Mouse (Mus musculus) heart, postnatal 0 days (tissue): ENCODE data around the gene Cdh22. TPM values are rescaled to one million over a fixed set of nuclear protein-coding genes. Genes with fewer than 3 reads are reported as not detected.
A peak's percentile ranks its signal among the peaks of the same experiment; 100 is the strongest.

Experiments
- ATAC-seq: fragments of 200-750 bp; cut with Nextera tagmentation; 2 replicates; pipeline ENCODE4 v1.8.0; 2017; ENCODE audit warnings: low read depth, moderate number of reproducible peaks, moderate library complexity; ENCODE audit not compliant: insufficient read depth
- DNase-seq: peaks from one replicate; pipeline ENCODE4 v3.0.0-alpha.2; 2016; ENCODE audit warnings: low spot score
- H3K27ac ChIP-seq: fragments of 300-500 bp; sonication (generic); 2 replicates; pipeline ENCODE4 v1.5.1; 2014; ENCODE audit warnings: low read depth, mild to moderate bottlenecking
- H3K27me3 ChIP-seq: fragments of 300-500 bp; sonication (generic); 2 replicates; pipeline ENCODE4 v1.6.1; 2014; ENCODE audit warnings: low read length, mixed read lengths; ENCODE audit not compliant: control insufficient read depth, insufficient read depth
- H3K36me3 ChIP-seq: fragments of 300-500 bp; sonication (generic); replicated peaks from 2 replicates; pipeline ENCODE4 v1.6.1; 2014; ENCODE audit warnings: low read length, mixed read lengths; ENCODE audit not compliant: control insufficient read depth, insufficient read depth
- H3K4me1 ChIP-seq: fragments of 300-500 bp; sonication (generic); 2 replicates; pipeline ENCODE4 v1.6.1; 2014; ENCODE audit warnings: antibody characterized with exemption; ENCODE audit not compliant: control insufficient read depth, insufficient read depth
- H3K4me2 ChIP-seq: fragments of 300-500 bp; sonication (generic); 2 replicates; pipeline ENCODE4 v1.6.1; 2014; ENCODE audit warnings: low read depth, mild to moderate bottlenecking, low read length, moderate library complexity
- H3K4me3 ChIP-seq: fragments of 300-500 bp; sonication (generic); 2 replicates; pipeline ENCODE4 v1.5.1; 2014; ENCODE audit warnings: low read depth, low read length
- H3K9ac ChIP-seq: fragments of 300-500 bp; sonication (generic); replicated peaks from 2 replicates; pipeline ENCODE4 v1.6.1; 2014; ENCODE audit warnings: low read depth, low read length, mixed read lengths
- H3K9me3 ChIP-seq: fragments of 300-500 bp; sonication (generic); replicated peaks from 2 replicates; pipeline ENCODE4 v1.6.1; 2016; ENCODE audit warnings: low read length; ENCODE audit not compliant: control insufficient read depth
- CTCF ChIP-seq: IDR thresholded peaks from 2 replicates; pipeline ENCODE4 v1.5.1; 2016; ENCODE audit warnings: antibody characterized with exemption, control low read depth, low read depth
- EP300 ChIP-seq: IDR thresholded peaks from 2 replicates; pipeline ENCODE4 v1.6.1; 2016; ENCODE audit warnings: antibody characterized with exemption, low read depth
- WGBS: fragments of 180-500 bp; shearing (Covaris S2); extraction: QIAGEN DNeasy Blood & Tissue Kit; methylation state at CpG from one replicate; pipeline ENCODE4 v1.1.7; 2014; 5-methylcytosine and 5-hydroxymethylcytosine counted together
- polyA plus RNA-seq: library from polyadenylated mRNA; unstranded; fragments of >200 nt; fragmentation: Nextera tagmentation; extraction: Ambion mirVana; gene quantifications from 2 replicates; pipeline ENCODE4 v1.2.1, GENCODE M21; 2015
- total RNA-seq: library from RNA; depleted of rRNA; stranded (reverse); fragments of >200 nt; gene quantifications from 2 replicates; pipeline ENCODE4 v1.2.3, GENCODE M21; 2014; ENCODE audit warnings: low replicate concordance

Gene Cdh22
- total and polyA plus RNA-seq, 2 experiments from 2014 or later, result 0.04 to 0.05 TPM

DNA sequence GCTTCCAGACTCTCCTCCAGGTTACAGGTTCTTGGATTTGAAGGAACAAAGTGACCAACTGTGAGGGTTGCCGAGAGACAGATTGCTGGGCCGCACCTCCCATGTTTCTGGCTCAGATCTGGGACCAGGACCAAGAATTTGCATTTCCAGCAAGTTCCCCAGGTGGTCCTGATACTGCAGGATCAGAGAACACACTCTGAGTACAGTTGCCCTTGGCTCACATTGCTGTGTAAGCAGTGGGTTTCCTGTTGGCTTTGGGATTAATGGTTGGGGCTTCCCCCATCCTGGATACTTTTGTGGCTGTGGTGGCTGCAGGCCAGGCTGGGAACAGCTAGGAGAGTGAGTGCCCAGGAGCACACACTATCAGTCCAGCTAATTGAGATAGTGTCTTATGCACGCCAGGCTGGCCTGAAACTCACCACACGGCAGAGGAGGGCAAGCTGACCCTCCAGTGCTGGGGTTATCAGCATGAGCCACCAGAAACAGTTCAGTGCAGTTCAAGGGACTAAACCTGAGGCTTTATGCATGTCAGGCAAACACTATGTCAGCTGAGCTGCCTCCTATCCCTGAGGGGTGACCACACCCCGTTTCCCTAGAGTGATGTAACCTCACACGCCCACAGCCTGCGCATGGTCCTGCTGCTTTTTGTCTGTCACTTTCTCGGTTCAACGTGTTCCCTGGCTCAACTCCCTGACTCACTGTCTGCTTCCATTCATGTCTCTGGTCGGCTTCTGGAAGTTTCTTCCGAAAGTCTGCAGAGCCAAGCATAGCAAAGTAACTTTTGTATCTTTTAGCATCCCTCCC is 160.4 kb downstream of the Cdh22 start:
- DNase-seq, result peak; percentile 23
- Histone ChIP-seq H3K4me2 (no peak overlapping the region), H3K9ac (no peak overlapping the region), H3K4me3 (no peak overlapping the region), H3K36me3 (no peaks in the 10 kb centered on the region), H3K4me1 (no peaks in the 10 kb centered on the region), H3K9me3 (no peaks in the 10 kb centered on the region), H3K27ac (no peak overlapping the region), H3K27me3 (peaks cover 62% of the 10 kb centered on the region)
- ATAC-seq, result peak; percentile 62
- WGBS, result 26% methylated on average over 11 of the region's 11 CpGs
- TF ChIP-seq CTCF (no peak), EP300 (no peak)

DNA sequence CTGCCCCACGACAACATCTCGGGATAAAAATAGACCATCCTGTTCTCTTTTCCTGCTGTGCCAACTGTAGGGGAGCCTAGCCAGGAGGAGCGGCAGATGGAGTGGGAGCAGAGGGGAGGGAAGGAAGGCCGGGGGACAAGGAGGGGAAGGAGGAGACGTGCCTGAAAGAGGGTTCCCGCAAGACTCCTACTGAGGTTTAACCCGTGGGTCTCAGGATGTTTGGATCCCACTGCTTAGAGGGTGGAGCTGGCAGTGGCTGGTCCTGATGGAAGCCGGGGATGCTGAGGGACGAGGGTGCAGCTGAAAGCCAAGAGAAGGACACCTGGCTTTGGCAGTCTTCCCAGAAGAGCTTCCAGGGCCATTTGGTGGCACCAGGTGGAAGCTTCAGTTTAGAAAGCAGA is 161.3 kb downstream of the Cdh22 start:
- TF ChIP-seq CTCF (no peak), EP300 (no peak)
- DNase-seq (no peak), ATAC-seq (no peak)
- WGBS, result 9% methylated on average over 9 of the region's 9 CpGs
- H3K36me3 ChIP-seq, result no peaks in the 10 kb centered on the region
- H3K27me3 ChIP-seq, result peaks cover 53% of the 10 kb centered on the region
- H3K9ac ChIP-seq, result no peak overlapping the region
- no peak overlapping the region for H3K4me3 ChIP-seq
- H3K27ac ChIP-seq, result no peak overlapping the region
- no peak overlapping the region for H3K4me2 ChIP-seq
- no peaks in the 10 kb centered on the region for H3K9me3 ChIP-seq
- H3K4me1 ChIP-seq, result no peaks in the 10 kb centered on the region

DNA sequence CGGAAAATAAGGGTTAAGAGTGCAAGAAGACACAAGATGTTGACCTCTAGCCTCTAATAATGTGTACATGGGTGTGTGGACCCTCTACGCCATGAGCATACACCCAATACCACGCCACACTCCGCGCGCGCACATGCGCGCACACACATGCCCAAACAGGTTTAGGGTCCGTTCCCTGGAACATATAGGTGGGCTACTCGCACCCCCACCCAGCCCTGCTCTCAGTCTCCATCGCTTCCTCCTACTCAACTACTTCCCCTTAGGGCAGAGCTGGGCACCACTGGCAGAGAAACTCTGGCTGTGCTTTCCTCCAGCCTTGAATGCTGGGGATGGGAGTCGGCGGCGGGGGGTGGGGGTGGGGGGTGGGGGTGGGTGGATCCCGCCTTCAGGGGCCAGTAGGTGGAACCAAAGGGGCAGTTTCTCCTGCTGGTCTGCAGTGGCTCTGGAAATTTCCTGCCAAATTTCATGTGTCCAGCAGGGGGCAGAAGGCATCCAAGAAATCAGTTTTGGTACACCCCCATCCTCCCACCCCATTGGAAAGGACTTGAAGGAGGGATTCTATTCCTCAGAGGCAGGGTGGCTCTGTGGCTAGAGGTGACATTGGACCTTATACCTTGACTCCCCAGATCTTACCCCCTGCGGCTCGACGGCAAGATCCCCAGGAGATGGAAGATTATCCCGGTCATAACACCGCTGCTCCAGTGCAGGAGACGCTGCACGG is 164.4 kb downstream of the Cdh22 start:
- Histone ChIP-seq H3K9me3 (no peaks in the 10 kb centered on the region), H3K27ac (no peak overlapping the region), H3K4me1 (no peaks in the 10 kb centered on the region), H3K4me3 (no peak overlapping the region), H3K9ac (no peak overlapping the region), H3K4me2 (no peak overlapping the region), H3K27me3 (peaks cover 27% of the 10 kb centered on the region), H3K36me3 (no peaks in the 10 kb centered on the region)
- 21% methylated on average over 23 of the region's 23 CpGs for WGBS
- 0 out of 2 replicates have a peak, but pooled peaks have one; percentile 24 for ATAC-seq
- DNase-seq, result peak; percentile 62
- TF ChIP-seq CTCF (peak; percentile 68), EP300 (no peak)

DNA sequence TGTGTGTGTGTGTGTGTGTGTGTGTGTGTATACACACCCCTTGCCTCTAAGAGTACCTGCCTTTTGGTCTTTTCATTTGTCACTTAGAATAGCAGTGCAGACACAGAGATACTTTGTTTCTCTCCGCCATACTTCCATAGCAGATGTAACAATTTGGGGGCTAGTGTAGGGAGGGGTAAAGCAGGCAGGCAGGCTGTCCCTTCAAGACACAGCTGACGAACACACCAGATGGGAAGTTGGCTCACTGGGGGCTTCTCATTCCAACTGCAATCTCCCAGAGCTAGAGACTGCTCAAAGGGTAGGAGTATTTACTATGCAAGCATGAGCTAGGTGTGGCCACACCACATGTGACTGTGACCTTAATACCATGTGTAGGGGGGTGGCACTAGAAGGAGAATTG is 165.8 kb downstream of the Cdh22 start:
- DNase-seq, result no peak
- H3K9ac ChIP-seq, result no peak overlapping the region
- H3K27ac ChIP-seq, result no peak overlapping the region
- no peak overlapping the region for H3K4me3 ChIP-seq
- WGBS, result 63% methylated on average over 2 of the region's 2 CpGs
- no peaks in the 10 kb centered on the region for H3K9me3 ChIP-seq
- no peak for TF ChIP-seq EP300
- no peak for TF ChIP-seq CTCF
- H3K4me1 ChIP-seq, result no peaks in the 10 kb centered on the region
- no peaks in the 10 kb centered on the region for H3K36me3 ChIP-seq
- H3K27me3 ChIP-seq, result peaks cover 25% of the 10 kb centered on the region
- H3K4me2 ChIP-seq, result no peak overlapping the region
- ATAC-seq, result no peak

DNA sequence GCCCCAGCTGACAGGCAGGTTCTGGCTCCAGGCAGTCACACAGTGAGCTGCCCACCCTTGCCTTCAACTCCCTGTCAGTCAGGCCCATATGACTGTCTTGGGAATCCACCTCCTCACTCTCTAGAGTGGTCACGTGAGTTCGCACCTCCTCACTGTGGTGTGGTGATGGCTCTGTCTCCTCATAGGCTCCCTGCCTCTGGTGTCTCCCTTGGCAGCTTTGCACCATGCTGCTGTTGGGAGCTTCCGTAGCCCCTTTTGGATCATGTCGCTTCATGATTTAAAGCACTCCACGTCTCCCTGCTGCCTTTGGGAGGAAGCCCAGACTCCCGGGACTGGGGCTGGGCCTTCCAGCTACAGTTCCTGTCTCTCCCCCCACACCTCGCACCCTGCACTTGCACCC is 170.2 kb downstream of the Cdh22 start:
- no peak for DNase-seq
- peaks cover 5% of the 10 kb centered on the region; the same call in 1 of the 2 replicates for H3K27me3 ChIP-seq
- no peak overlapping the region for H3K4me2 ChIP-seq
- no peak for TF ChIP-seq EP300
- TF ChIP-seq CTCF, result no peak
- no peaks in the 10 kb centered on the region for H3K9me3 ChIP-seq
- no peaks in the 10 kb centered on the region for H3K36me3 ChIP-seq
- ATAC-seq, result no peak
- H3K4me1 ChIP-seq, result no peaks in the 10 kb centered on the region
- no peak overlapping the region for H3K4me3 ChIP-seq
- WGBS, result 45% methylated on average over 7 of the region's 7 CpGs
- no peak overlapping the region for H3K27ac ChIP-seq
- H3K9ac ChIP-seq, result no peak overlapping the region
